Mouse (Mus musculus) stomach, embryonic 14.5 days (tissue): ENCODE measurements around the gene Arap1. TPM values are rescaled to one million over a fixed set of nuclear protein-coding genes. Genes with fewer than 3 reads are reported as not detected.
A peak's percentile ranks its signal among the peaks of the same experiment; 100 is the strongest.

Experiments
- ATAC-seq: fragments of 200-750 bp; cut with Nextera tagmentation; 2 replicates; pipeline ENCODE4 v1.8.0; 2017; ENCODE audit warnings: low read depth, moderate TSS enrichment; ENCODE audit not compliant: insufficient number of reproducible peaks, insufficient read depth, low FRiP score
- H3K27ac ChIP-seq: fragments of 300-500 bp; sonication (generic); 2 replicates; pipeline ENCODE4 v1.5.1; 2014; ENCODE audit warnings: mild to moderate bottlenecking, low read length, moderate library complexity, mixed read lengths
- H3K27me3 ChIP-seq: fragments of 300-500 bp; sonication (generic); 2 replicates; pipeline ENCODE4 v1.6.1; 2014; ENCODE audit warnings: low read length, control low read depth, mixed read lengths; ENCODE audit not compliant: control insufficient read depth, insufficient read depth
- H3K36me3 ChIP-seq: fragments of 300-500 bp; sonication (generic); 2 replicates; pipeline ENCODE4 v1.6.1; 2014; ENCODE audit warnings: mild to moderate bottlenecking, control low read depth, low read length, moderate library complexity, mixed read lengths; ENCODE audit not compliant: control insufficient read depth, insufficient read depth
- H3K4me1 ChIP-seq: fragments of 300-500 bp; sonication (generic); 2 replicates; pipeline ENCODE4 v1.6.1; 2014; ENCODE audit warnings: low read length, control low read depth, mixed read lengths; ENCODE audit not compliant: control insufficient read depth, insufficient read depth
- H3K4me2 ChIP-seq: fragments of 300-500 bp; sonication (generic); replicated peaks from 2 replicates; pipeline ENCODE4 v1.6.1; 2014; ENCODE audit warnings: low read depth, low read length, control low read depth
- H3K4me3 ChIP-seq: fragments of 300-500 bp; sonication (generic); 2 replicates; pipeline ENCODE4 v1.5.1; 2014; ENCODE audit warnings: low read depth, low read length, control low read depth
- H3K9ac ChIP-seq: fragments of 300-500 bp; sonication (generic); replicated peaks from 2 replicates; pipeline ENCODE4 v1.6.1; 2014; ENCODE audit warnings: low read depth, mild to moderate bottlenecking, control low read depth, low read length, moderate library complexity, mixed read lengths
- H3K9me3 ChIP-seq: fragments of 300-500 bp; sonication (generic); 2 replicates; pipeline ENCODE4 v1.6.1; 2016; ENCODE audit warnings: low read depth, low read length, control low read depth; ENCODE audit not compliant: control insufficient read depth
- WGBS: fragments of 180-500 bp; shearing (Covaris S2); extraction: QIAGEN DNeasy Blood & Tissue Kit; methylation state at CpG from one replicate; pipeline ENCODE4 v1.1.7; 2014; 5-methylcytosine and 5-hydroxymethylcytosine counted together
- polyA plus RNA-seq: library from polyadenylated mRNA; unstranded; fragments of >200 nt; fragmentation: Nextera tagmentation; extraction: Ambion mirVana; gene quantifications from 2 replicates; pipeline ENCODE4 v1.2.1, GENCODE M21; 2014

Arap1 gene
- polyA plus RNA-seq, 1 experiment from 2014 or later: 131 TPM

DNA sequence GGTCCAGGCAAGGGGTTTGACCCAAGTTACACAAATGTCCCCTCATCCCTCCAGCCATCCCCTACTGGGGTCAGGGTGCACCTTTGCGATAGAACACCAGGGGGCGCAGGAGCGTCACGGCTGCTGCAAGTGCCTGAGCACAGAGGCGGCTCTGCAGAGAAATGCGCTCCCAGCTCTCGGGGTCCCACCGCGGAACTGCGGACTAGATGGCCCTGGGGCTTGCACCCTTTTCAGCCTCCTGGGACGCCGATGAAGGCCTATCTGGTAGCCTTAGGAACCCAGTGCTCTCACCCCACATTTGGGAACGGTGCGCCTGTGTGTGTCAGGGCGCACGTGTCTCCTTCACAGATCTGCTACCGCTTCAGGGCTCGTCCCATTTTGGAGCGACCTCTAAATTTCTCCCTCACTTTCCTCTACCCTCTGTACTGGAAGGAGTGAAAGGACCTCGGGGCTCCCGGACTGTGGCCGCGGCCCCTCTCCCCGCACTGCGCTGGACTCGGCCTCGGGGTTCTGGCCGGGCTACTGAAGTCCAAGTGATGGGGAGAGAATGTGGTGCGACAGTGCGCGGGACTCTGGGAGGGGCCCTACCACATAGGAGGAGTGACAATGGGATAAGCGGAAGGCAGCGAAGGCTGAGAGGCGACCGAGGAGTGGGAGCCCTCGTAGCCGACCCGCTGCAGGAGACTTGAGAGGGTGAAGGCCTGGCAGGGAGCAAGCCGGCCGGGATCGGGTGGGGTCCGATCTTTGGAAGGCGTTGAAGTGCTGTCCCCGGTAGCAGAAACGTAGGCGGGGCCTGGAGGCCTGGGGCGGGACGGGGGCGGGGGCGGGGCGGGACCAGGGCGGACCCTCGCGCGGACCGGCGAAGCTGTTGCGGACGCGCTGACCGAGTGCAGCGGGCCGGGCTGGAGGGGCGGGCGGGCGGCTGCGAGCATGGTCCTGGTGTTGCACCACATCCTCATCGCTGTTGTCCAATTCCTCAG, 102.8 kb downstream of the Arap1 start:
- H3K27me3 ChIP-seq: 0 out of 2 replicates have a peak, but pooled peaks cover 9% of the 10 kb centered on the region
- WGBS: under 1% methylated on average over 54 of the region's 68 CpGs
- peak; percentile 80 for ATAC-seq
- H3K9me3 ChIP-seq: no peaks in the 10 kb centered on the region
- H3K9ac ChIP-seq: no peak overlapping the region
- no peaks in the 10 kb centered on the region for H3K36me3 ChIP-seq
- no peak overlapping the region for H3K27ac ChIP-seq
- H3K4me3 ChIP-seq: peak overlapping the region; percentile 40
- peak overlapping the region; percentile 86 for H3K4me2 ChIP-seq
- no peaks in the 10 kb centered on the region for H3K4me1 ChIP-seq

DNA sequence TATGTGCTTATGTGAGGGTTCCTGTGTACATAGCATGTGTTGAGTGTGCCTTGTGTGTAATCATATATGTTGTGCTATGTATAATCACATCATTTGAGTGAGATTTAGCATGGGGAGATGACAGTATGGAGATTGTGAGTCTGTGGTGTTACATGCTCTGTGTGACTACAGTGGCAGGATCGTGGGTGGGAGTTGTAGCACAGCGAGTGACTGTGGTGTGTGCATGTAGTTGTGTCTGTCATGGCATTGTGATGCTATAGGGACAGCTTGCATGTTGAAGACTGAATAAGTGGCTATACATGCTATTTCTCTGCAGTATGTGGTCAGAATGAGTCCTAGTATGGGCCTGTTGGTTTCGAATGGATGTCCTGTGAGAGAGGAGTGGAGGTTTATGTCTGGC, 104.8 kb downstream of the Arap1 start:
- WGBS: 87% methylated on average over 3 of the region's 3 CpGs
- H3K9me3 ChIP-seq: no peaks in the 10 kb centered on the region
- ATAC-seq: no peak
- H3K27me3 ChIP-seq: 0 out of 2 replicates have a peak, but pooled peaks cover 9% of the 10 kb centered on the region
- H3K4me3 ChIP-seq: no peak overlapping the region
- H3K9ac ChIP-seq: no peak overlapping the region
- H3K27ac ChIP-seq: no peak overlapping the region
- H3K4me1 ChIP-seq: no peaks in the 10 kb centered on the region
- 0 out of 2 replicates have a peak overlapping the region, but pooled peaks have one; percentile 4 for H3K4me2 ChIP-seq
- no peaks in the 10 kb centered on the region for H3K36me3 ChIP-seq

DNA sequence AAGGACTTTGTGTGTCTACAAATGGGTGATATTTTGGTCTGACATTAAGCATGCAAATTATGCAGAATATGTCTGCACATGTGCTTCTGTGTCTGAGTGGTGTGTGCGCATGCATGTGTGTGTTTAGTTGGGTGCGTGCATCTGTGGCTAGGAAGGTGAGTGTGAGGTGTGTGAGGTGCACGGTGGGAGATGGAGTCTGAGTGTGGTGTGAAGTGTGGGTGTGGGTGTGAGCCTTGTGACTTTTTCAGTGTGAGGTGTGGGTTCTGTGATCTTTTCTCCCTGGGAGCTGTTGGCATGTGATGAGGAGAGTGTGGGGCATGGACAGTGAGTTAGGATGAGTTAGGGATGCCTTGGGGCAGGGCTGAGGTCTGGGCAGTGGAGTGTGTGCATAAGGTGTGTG, 105.4 kb downstream of the Arap1 start:
- ATAC-seq: no peak
- no peaks in the 10 kb centered on the region for H3K9me3 ChIP-seq
- 0 out of 2 replicates have a peak overlapping the region, but pooled peaks have one; percentile 0 for H3K4me2 ChIP-seq
- no peaks in the 10 kb centered on the region for H3K36me3 ChIP-seq
- H3K4me1 ChIP-seq: no peaks in the 10 kb centered on the region
- no peak overlapping the region for H3K4me3 ChIP-seq
- no peak overlapping the region for H3K27ac ChIP-seq
- 86% methylated on average over 3 of the region's 3 CpGs for WGBS
- no peak overlapping the region for H3K9ac ChIP-seq
- H3K27me3 ChIP-seq: 0 out of 2 replicates have a peak, but pooled peaks cover 9% of the 10 kb centered on the region

DNA sequence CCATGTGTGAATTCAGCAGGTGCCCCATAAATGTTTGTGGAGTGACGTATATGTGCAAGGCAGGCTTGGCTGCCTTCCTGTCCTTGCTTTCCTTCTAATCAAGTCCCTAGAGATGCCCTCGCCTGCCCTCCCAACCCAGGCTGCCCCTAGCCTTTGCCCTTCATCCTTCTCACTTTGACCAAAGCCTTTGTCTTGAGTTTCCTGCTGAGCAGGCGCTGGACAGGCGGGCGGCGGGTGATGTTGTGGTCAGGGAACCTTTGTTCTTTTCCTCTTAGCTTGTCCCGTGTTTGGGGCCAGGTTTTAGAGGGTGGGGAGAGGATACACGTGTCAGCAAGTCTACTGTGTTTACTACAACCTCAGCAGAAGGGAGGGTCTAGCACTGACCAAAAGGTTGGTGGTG, 105.9 kb downstream of the Arap1 start:
- no peak overlapping the region for H3K4me3 ChIP-seq
- 46% methylated on average over 8 of the region's 8 CpGs for WGBS

DNA sequence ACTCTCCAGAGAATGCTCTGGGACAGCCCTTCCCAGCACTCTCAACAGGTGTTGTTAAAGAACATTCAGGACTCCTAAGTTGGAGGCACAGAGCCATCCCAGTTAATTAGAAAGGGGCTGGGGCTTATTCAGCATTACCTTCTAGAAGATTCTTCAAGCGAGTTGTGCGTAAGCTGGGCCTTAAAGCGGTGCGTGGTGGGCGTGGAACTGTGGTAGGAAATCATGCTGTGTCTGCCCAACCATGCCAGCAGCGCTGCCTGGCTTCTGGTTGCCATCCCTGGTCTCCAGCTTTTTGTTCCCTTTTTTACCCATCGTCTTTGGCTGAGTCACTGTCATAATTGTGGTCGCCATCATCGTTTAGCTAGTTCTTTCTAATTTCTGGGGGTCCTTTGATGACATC, 106.6 kb downstream of the Arap1 start:
- Histone ChIP-seq H3K4me1 (no peaks in the 10 kb centered on the region), H3K27me3 (0 out of 2 replicates have a peak, but pooled peaks cover 9% of the 10 kb centered on the region), H3K9ac (no peak overlapping the region), H3K4me2 (no peak overlapping the region), H3K36me3 (no peaks in the 10 kb centered on the region), H3K9me3 (no peaks in the 10 kb centered on the region), H3K27ac (no peak overlapping the region), H3K4me3 (no peak overlapping the region)
- WGBS: 84% methylated on average over 9 of the region's 9 CpGs
- no peak for ATAC-seq

More for the DNA sequence above, 105.9 kb downstream of the Arap1 start:
- Histone ChIP-seq H3K4me2 (no peak overlapping the region), H3K36me3 (no peaks in the 10 kb centered on the region), H3K9me3 (no peaks in the 10 kb centered on the region), H3K27me3 (0 out of 2 replicates have a peak, but pooled peaks cover 9% of the 10 kb centered on the region), H3K9ac (no peak overlapping the region), H3K4me1 (no peaks in the 10 kb centered on the region), H3K27ac (no peak overlapping the region)
- no peak for ATAC-seq

DNA sequence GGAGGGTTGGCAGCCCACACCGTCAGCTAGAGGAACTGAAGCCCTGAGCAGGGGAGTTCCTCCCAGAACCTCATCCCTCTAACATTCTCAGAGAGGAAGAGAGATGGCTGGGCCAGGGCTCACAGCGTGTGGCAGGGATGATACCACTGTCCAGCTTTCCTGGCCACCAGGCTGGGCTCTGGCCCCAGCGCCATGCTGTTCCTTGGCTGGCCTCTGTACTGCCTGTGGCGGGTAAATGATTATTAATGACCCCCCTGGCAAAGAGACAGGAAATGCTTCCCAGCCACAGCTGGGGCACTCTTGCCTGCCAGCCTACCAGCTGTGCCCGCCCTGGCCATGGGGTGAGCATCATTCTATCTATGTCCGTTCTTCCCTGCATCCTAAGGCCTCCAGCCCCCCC, 107.3 kb downstream of the Arap1 start:
- Histone ChIP-seq H3K36me3 (no peaks in the 10 kb centered on the region), H3K9ac (no peak overlapping the region), H3K4me3 (no peak overlapping the region), H3K27ac (no peak overlapping the region), H3K4me1 (no peaks in the 10 kb centered on the region), H3K9me3 (no peaks in the 10 kb centered on the region), H3K4me2 (no peak overlapping the region), H3K27me3 (0 out of 2 replicates have a peak, but pooled peaks cover 9% of the 10 kb centered on the region)
- 71% methylated on average over 6 of the region's 6 CpGs for WGBS
- no peak for ATAC-seq

DNA sequence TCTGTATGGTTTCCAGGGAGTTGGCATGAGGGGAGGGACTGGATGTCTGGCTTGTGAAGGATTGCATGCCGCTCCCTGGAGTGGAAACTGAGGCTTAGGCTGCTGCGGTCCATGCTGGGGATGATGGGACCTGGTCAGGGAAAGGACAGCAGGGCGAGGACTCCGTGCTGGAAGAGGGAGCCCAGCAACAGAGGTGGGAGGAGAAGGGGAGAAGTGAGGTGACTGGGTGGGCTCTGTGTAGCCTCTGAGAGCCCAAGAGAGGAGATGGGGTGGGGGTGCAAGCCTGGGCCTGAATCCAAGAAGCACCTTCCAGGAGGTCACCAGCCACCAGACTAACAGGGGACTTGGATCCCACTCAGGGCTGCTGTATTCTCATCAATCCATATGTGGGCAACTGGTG, 108.5 kb downstream of the Arap1 start:
- WGBS: 61% methylated on average over 4 of the region's 4 CpGs
- Histone ChIP-seq H3K27me3 (0 out of 2 replicates have a peak, but pooled peaks cover 9% of the 10 kb centered on the region), H3K9me3 (no peaks in the 10 kb centered on the region), H3K36me3 (no peaks in the 10 kb centered on the region), H3K4me1 (no peaks in the 10 kb centered on the region), H3K4me3 (no peak overlapping the region), H3K4me2 (no peak overlapping the region), H3K27ac (no peak overlapping the region), H3K9ac (no peak overlapping the region)
- no peak for ATAC-seq

DNA sequence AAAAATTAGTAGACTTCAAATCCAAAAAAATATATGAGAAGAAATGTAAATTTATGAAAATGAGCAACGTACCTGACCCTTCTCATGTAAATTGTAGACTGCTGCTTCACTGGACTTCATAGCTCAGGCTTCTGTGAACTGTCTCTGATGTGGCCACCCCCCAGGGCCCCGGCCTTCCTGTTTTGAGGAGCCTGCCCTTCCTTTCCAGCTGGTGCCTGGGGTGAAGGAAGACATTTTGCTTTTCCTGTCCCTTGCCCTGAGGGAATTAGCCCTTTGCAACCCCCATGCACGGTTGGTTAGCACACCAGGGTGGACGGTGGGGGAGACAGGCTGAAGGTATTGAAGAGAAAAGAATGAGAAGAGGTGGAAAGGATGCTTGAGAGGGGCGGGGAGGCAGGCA, 108.9 kb downstream of the Arap1 start:
- Histone ChIP-seq H3K4me1 (no peaks in the 10 kb centered on the region), H3K9me3 (no peaks in the 10 kb centered on the region), H3K9ac (no peak overlapping the region), H3K4me2 (no peak overlapping the region), H3K36me3 (no peaks in the 10 kb centered on the region), H3K27ac (no peak overlapping the region), H3K4me3 (no peak overlapping the region), H3K27me3 (0 out of 2 replicates have a peak, but pooled peaks cover 9% of the 10 kb centered on the region)
- no peak for ATAC-seq
- 48% methylated on average over 5 of the region's 5 CpGs for WGBS
